In genomic region chr6:119348234-119348633, GRCm38 (mm10) we compare ENCODE assay signal across 9 mouse cellular contexts. TPM values are rescaled to one million over a fixed set of nuclear protein-coding genes. Genes with fewer than 3 reads are reported as not detected.
DNase-seq lines count a peak whose midpoint lies in the region; ATAC-seq lines count a peak whose summit lies in the region.
"Had no signal": no experiment of that assay in that cellular context is flagged by ENCODE, and none has a peak within 500 bp of the region (broad histone marks: within the 10 kb centered on the region; RNA-seq: fewer than 3 reads in every experiment).

No protein-coding gene starts in this region.

- DNase-seq in MEL-GATA-1-ER (ENCODE audit: extremely low read depth, low read depth): peak; percentile 32
- DNase-seq in c-Kit-negative CD71-positive TER-119-positive erythroid progenitor cells, embryonic 14.5 days (ENCODE audit: low read depth, low spot score): peak; percentile 29
- DNase-seq in hindbrain, embryonic 10.5 days (ENCODE audit: low spot score): peak; percentile 86
- DNase-seq in layer of hippocampus, postnatal 10 days (ENCODE audit: low spot score in 2 of 2): peak; percentile 94 to 96
- peak; percentile 45 to 82 for DNase-seq in lung, postnatal 4 days
- peak; percentile 81 to 90 for DNase-seq in right cerebral cortex, postnatal 10 days (ENCODE audit: low spot score in 2 of 2)
- DNase-seq in urinary bladder, postnatal 10 days (ENCODE audit: low spot score): peak; percentile 59

- H3K27me3 ChIP-seq in forebrain, embryonic 12.5 days: no peaks in the 10 kb centered on the region
- H3K27me3 ChIP-seq in hindbrain, embryonic 10.5 days (ENCODE audit: insufficient read depth, poor library complexity, severe bottlenecking): no peaks in the 10 kb centered on the region
- H3K27me3 ChIP-seq: heart, embryonic 15.5 days had no signal

- WGBS in forebrain, embryonic 12.5 days: 3% methylated on average over 1 of the region's 1 CpGs
- WGBS in hindbrain, embryonic 10.5 days: 3% methylated on average over 1 of the region's 1 CpGs

- no peak overlapping the region for H3K4me2 ChIP-seq in forebrain, embryonic 12.5 days
- H3K4me2 ChIP-seq: heart, embryonic 15.5 days had no signal

- H3K9me3 ChIP-seq in forebrain, embryonic 12.5 days: no peaks in the 10 kb centered on the region
- no peaks in the 10 kb centered on the region for H3K9me3 ChIP-seq in hindbrain, embryonic 10.5 days
- H3K9me3 ChIP-seq: heart, embryonic 15.5 days had no signal

- peak; percentile 45 for ATAC-seq in forebrain, embryonic 12.5 days (ENCODE audit: low FRiP score)

- H3K36me3 ChIP-seq in forebrain, embryonic 12.5 days (replicated peaks): peaks cover 10% of the 10 kb centered on the region
- H3K36me3 ChIP-seq in hindbrain, embryonic 10.5 days: peaks cover 9% of the 10 kb centered on the region

- no peak overlapping the region for H3K9ac ChIP-seq in forebrain, embryonic 12.5 days
- H3K9ac ChIP-seq: heart, embryonic 15.5 days had no signal

- no peak overlapping the region for H3K27ac ChIP-seq in forebrain, embryonic 12.5 days
- no peak overlapping the region; the same call in 1 of the 2 replicates for H3K27ac ChIP-seq in hindbrain, embryonic 10.5 days
- H3K27ac ChIP-seq: heart, embryonic 15.5 days had no signal

- H3K4me3 ChIP-seq in forebrain, embryonic 12.5 days (replicated peaks): no peak overlapping the region
- H3K4me3 ChIP-seq in hindbrain, embryonic 10.5 days: no peak overlapping the region
- H3K4me3 ChIP-seq: heart, embryonic 15.5 days had no signal

- H3K4me1 ChIP-seq in forebrain, embryonic 12.5 days: peaks cover 7% of the 10 kb centered on the region; the same call in 1 of the 2 replicates
- peaks cover 5% of the 10 kb centered on the region; the same call in 1 of the 2 replicates for H3K4me1 ChIP-seq in hindbrain, embryonic 10.5 days (replicated peaks)

RNA-seq across cellular contexts. Expression of gene Lrtm2, which starts 17.7 kb away (rescaled TPM):
- 0.68 and 0.70 TPM in 2 replicates for polyA plus RNA-seq in forebrain, embryonic 12.5 days (2016; fragmentation: Nextera tagmentation; extraction: Ambion mirVana)
- polyA plus RNA-seq in hindbrain, embryonic 10.5 days (2016; fragmentation: Nextera tagmentation; extraction: Ambion mirVana): 0.12 and 0.16 TPM in 2 replicates
- 10 to 100 TPM; 22.1 to 23.2 TPM for total RNA-seq in layer of hippocampus, postnatal 10 days (2021)

Comparison
In these comparisons a context has a peak if more than half of its experiments do, and no peak if none do; other contexts are left out.
1. DNase-seq: peak in every context shown above with its lines; median percentile 95 in layer of hippocampus, postnatal 10 days; 86 in hindbrain, embryonic 10.5 days; 86 in right cerebral cortex, postnatal 10 days; 64 in lung, postnatal 4 days; 59 in urinary bladder, postnatal 10 days; 32 in MEL-GATA-1-ER; 29 in c-Kit-negative CD71-positive TER-119-positive erythroid progenitor cells, embryonic 14.5 days.